Mouse (Mus musculus) cerebellum, adult 9-11 months (tissue): Measurements from ENCODE around the gene Mapkapk2.

Experiments
- DNase-seq: peaks from one replicate; pipeline ENCODE4 v3.0.0; 2022

Gene Mapkapk2

GRCm38 (mm10) chr1:131110525-131111106, 13.0 kb upstream of the Mapkapk2 start:
- DNase-seq = no peak

GRCm38 (mm10) chr1:131107575-131108308, 10.1 kb upstream of the Mapkapk2 start:
- DNase-seq = no peak

- no peak for DNase-seq
Observed at GRCm38 (mm10) chr1:131103776-131104424, 6.3 kb upstream of the Mapkapk2 start.

- no peak for DNase-seq
Observed at GRCm38 (mm10) chr1:131100808-131101207, 3.2 kb upstream of the Mapkapk2 start.

- peak; percentile 52 for DNase-seq
Observed at GRCm38 (mm10) chr1:131096803-131097699, 575 bp downstream of the Mapkapk2 start.

- no peak for DNase-seq
Observed at GRCm38 (mm10) chr1:131096132-131096695, 1.4 kb downstream of the Mapkapk2 start.

- DNase-seq = no peak
Observed at GRCm38 (mm10) chr1:131095574-131095973, 2.1 kb downstream of the Mapkapk2 start.

- no peak for DNase-seq
Observed at GRCm38 (mm10) chr1:131093889-131094288, 3.7 kb downstream of the Mapkapk2 start.

- DNase-seq = no peak
Observed at GRCm38 (mm10) chr1:131092846-131093245, 4.8 kb downstream of the Mapkapk2 start.

GRCm38 (mm10) chr1:131092173-131092572, 5.5 kb downstream of the Mapkapk2 start:
- no peak for DNase-seq

GRCm38 (mm10) chr1:131091481-131091880, 6.1 kb downstream of the Mapkapk2 start:
- DNase-seq = no peak

GRCm38 (mm10) chr1:131090877-131091276, 6.7 kb downstream of the Mapkapk2 start:
- DNase-seq = no peak

GRCm38 (mm10) chr1:131090261-131090660, 7.4 kb downstream of the Mapkapk2 start:
- DNase-seq = no peak

GRCm38 (mm10) chr1:131089525-131090127, 8.0 kb downstream of the Mapkapk2 start:
- DNase-seq = no peak

- DNase-seq = no peak
Observed at GRCm38 (mm10) chr1:131088547-131088946, 9.1 kb downstream of the Mapkapk2 start.

GRCm38 (mm10) chr1:131086907-131087306, 10.7 kb downstream of the Mapkapk2 start:
- DNase-seq = no peak

GRCm38 (mm10) chr1:131085957-131086739, 11.5 kb downstream of the Mapkapk2 start:
- DNase-seq = no peak

GRCm38 (mm10) chr1:131085272-131085671, 12.4 kb downstream of the Mapkapk2 start:
- no peak for DNase-seq

GRCm38 (mm10) chr1:131084289-131084688, 13.3 kb downstream of the Mapkapk2 start:
- DNase-seq = no peak

GRCm38 (mm10) chr1:131083609-131084008, 14.0 kb downstream of the Mapkapk2 start:
- no peak for DNase-seq

GRCm38 (mm10) chr1:131083122-131083521, 14.5 kb downstream of the Mapkapk2 start:
- no peak for DNase-seq
